ENCODE assay signal across 8 mouse cellular contexts in genomic region chr6:131386416-131387019, GRCm38 (mm10). TPM values are rescaled to one million over a fixed set of nuclear protein-coding genes. Genes with fewer than 3 reads are reported as not detected.
A peak's percentile ranks its signal among the peaks of the same experiment; 100 is the strongest.
DNase-seq lines count a peak whose midpoint lies in the region; ATAC-seq lines count a peak whose summit lies in the region.

No protein-coding gene starts in this region.

- peaks cover 4% of the 10 kb centered on the region; the same call in 1 of the 2 replicates for H3K36me3 ChIP-seq in liver, embryonic 11.5 days (ENCODE audit: control insufficient read depth, insufficient read depth, low read length)
- H3K36me3 ChIP-seq in embryonic facial prominence, embryonic 14.5 days (ENCODE audit: control insufficient read depth, insufficient read depth, low read length), result no peaks in the 10 kb centered on the region
- no peaks in the 10 kb centered on the region for H3K36me3 ChIP-seq in intestine, embryonic 15.5 days
- no peaks in the 10 kb centered on the region for H3K36me3 ChIP-seq in neural tube, embryonic 13.5 days

- ATAC-seq in liver, embryonic 11.5 days (replicated peaks; ENCODE audit: low FRiP score), result no peak
- no peak for ATAC-seq in embryonic facial prominence, embryonic 14.5 days (ENCODE audit: low read depth)
- ATAC-seq in intestine, embryonic 15.5 days, result no peak
- no peak for ATAC-seq in neural tube, embryonic 13.5 days (ENCODE audit: low read depth)

- no peak for DNase-seq in liver, embryonic 11.5 days (ENCODE audit: low spot score)
- no peak for DNase-seq in liver
- no peak for DNase-seq in embryonic facial prominence, embryonic 14.5 days (ENCODE audit: low spot score)
- no peak for DNase-seq in thymus, adult 18-20 months
- DNase-seq in urinary bladder, adult 18-20 months (ENCODE audit: low spot score in 2 of 2), result no peak
- no peak for DNase-seq in urinary bladder, postnatal 4 days (ENCODE audit: low spot score in 2 of 2)

- peak overlapping the region; percentile 71 for H3K4me2 ChIP-seq in liver, embryonic 11.5 days
- peak overlapping the region; percentile 69 for H3K4me2 ChIP-seq in embryonic facial prominence, embryonic 14.5 days (ENCODE audit: low read depth, low read length)
- H3K4me2 ChIP-seq in intestine, embryonic 15.5 days (replicated peaks), result peak overlapping the region; percentile 80
- H3K4me2 ChIP-seq in neural tube, embryonic 13.5 days, result peak overlapping the region; percentile 89

- H3K4me3 ChIP-seq in liver, embryonic 11.5 days (ENCODE audit: low read depth, low read length), result peak overlapping the region; percentile 96
- H3K4me3 ChIP-seq in embryonic facial prominence, embryonic 14.5 days (ENCODE audit: low read depth, low read length), result peak overlapping the region; percentile 69
- H3K4me3 ChIP-seq in intestine, embryonic 15.5 days (replicated peaks), result peak overlapping the region; percentile 76
- peak overlapping the region; percentile 89; the same call in 1 of the 2 replicates for H3K4me3 ChIP-seq in neural tube, embryonic 13.5 days

- H3K4me1 ChIP-seq in liver, embryonic 11.5 days (replicated peaks; ENCODE audit: control insufficient read depth, insufficient read depth, low read length), result peaks cover 30% of the 10 kb centered on the region
- H3K4me1 ChIP-seq in embryonic facial prominence, embryonic 14.5 days (ENCODE audit: control insufficient read depth, insufficient read depth, low read length), result peaks cover 23% of the 10 kb centered on the region
- H3K4me1 ChIP-seq in intestine, embryonic 15.5 days (replicated peaks), result peaks cover 14% of the 10 kb centered on the region; the same call in 1 of the 2 replicates
- H3K4me1 ChIP-seq in neural tube, embryonic 13.5 days (replicated peaks), result peaks cover 54% of the 10 kb centered on the region

- no peaks in the 10 kb centered on the region for H3K9me3 ChIP-seq in liver, embryonic 11.5 days (ENCODE audit: control insufficient read depth, low read length)
- no peaks in the 10 kb centered on the region for H3K9me3 ChIP-seq in embryonic facial prominence, embryonic 14.5 days (ENCODE audit: control insufficient read depth, low read length)
- no peaks in the 10 kb centered on the region for H3K9me3 ChIP-seq in intestine, embryonic 15.5 days
- no peaks in the 10 kb centered on the region for H3K9me3 ChIP-seq in neural tube, embryonic 13.5 days

- H3K27ac ChIP-seq in liver, embryonic 11.5 days (ENCODE audit: low read depth, low read length), result peak overlapping the region; percentile 97
- H3K27ac ChIP-seq in embryonic facial prominence, embryonic 14.5 days (replicated peaks; ENCODE audit: low read depth, low read length), result peak overlapping the region; percentile 91; the same call in 1 of the 2 replicates
- no peak overlapping the region; the same call in 1 of the 2 replicates for H3K27ac ChIP-seq in intestine, embryonic 15.5 days
- H3K27ac ChIP-seq in neural tube, embryonic 13.5 days (replicated peaks), result no peak overlapping the region

- H3K9ac ChIP-seq in liver, embryonic 11.5 days (ENCODE audit: low read depth, low read length), result peak overlapping the region; percentile 97
- H3K9ac ChIP-seq in embryonic facial prominence, embryonic 14.5 days (ENCODE audit: low read depth, low read length), result peak overlapping the region; percentile 87; the same call in 1 of the 2 replicates
- no peak overlapping the region for H3K9ac ChIP-seq in intestine, embryonic 15.5 days
- H3K9ac ChIP-seq in neural tube, embryonic 13.5 days, result peak overlapping the region; percentile 91; the same call in 1 of the 2 replicates

- WGBS in liver, embryonic 11.5 days, result 28% methylated on average over 9 of the region's 9 CpGs
- WGBS in embryonic facial prominence, embryonic 14.5 days, result 42% methylated on average over 9 of the region's 9 CpGs
- 44% methylated on average over 9 of the region's 9 CpGs for WGBS in intestine, embryonic 15.5 days
- WGBS in neural tube, embryonic 13.5 days, result 48% methylated on average over 9 of the region's 9 CpGs

- no peaks in the 10 kb centered on the region for H3K27me3 ChIP-seq in liver, embryonic 11.5 days (replicated peaks; ENCODE audit: control insufficient read depth, insufficient read depth, low read length)
- H3K27me3 ChIP-seq in embryonic facial prominence, embryonic 14.5 days (replicated peaks; ENCODE audit: control insufficient read depth, insufficient read depth, low read length), result no peaks in the 10 kb centered on the region
- no peaks in the 10 kb centered on the region for H3K27me3 ChIP-seq in intestine, embryonic 15.5 days (replicated peaks)
- peaks cover 5% of the 10 kb centered on the region; the same call in 1 of the 2 replicates for H3K27me3 ChIP-seq in neural tube, embryonic 13.5 days

RNA-seq across cellular contexts. Expression of gene Ybx3, which starts 1.8 kb away (rescaled TPM):
- 104 and 125 TPM in 2 replicates for polyA plus RNA-seq in liver, embryonic 11.5 days (2014; fragmentation: Nextera tagmentation; extraction: Ambion mirVana)
- polyA plus RNA-seq in embryonic facial prominence, embryonic 14.5 days (2014; fragmentation: Nextera tagmentation; extraction: Ambion mirVana), result 67.8 and 90.2 TPM in 2 replicates
- polyA plus RNA-seq in intestine, embryonic 15.5 days (2015; fragmentation: Nextera tagmentation; extraction: Ambion mirVana), result 52.7 and 57.6 TPM in 2 replicates
- 19.8 and 24.5 TPM in 2 replicates for polyA plus RNA-seq in neural tube, embryonic 13.5 days (2015; fragmentation: Nextera tagmentation; extraction: Ambion mirVana)

RNA-seq across cellular contexts. Expression of gene Styk1, which starts 33.1 kb away (rescaled TPM):
- 1.1 TPM in 2 replicates for polyA plus RNA-seq in liver, embryonic 11.5 days (2014; fragmentation: Nextera tagmentation; extraction: Ambion mirVana)
- polyA plus RNA-seq in embryonic facial prominence, embryonic 14.5 days (2014; fragmentation: Nextera tagmentation; extraction: Ambion mirVana), result 1.2 and 2.0 TPM in 2 replicates
- polyA plus RNA-seq in intestine, embryonic 15.5 days (2015; fragmentation: Nextera tagmentation; extraction: Ambion mirVana), result 11.3 and 13.8 TPM in 2 replicates
- polyA plus RNA-seq in neural tube, embryonic 13.5 days (2015; fragmentation: Nextera tagmentation; extraction: Ambion mirVana), result 1.4 and 1.9 TPM in 2 replicates

Comparison
In these comparisons a context has a peak if more than half of its experiments do, and no peak if none do; other contexts are left out.
1. H3K27ac ChIP-seq: peak in liver, embryonic 11.5 days (single experiment) and embryonic facial prominence, embryonic 14.5 days (single experiment); none in intestine, embryonic 15.5 days (single experiment) and neural tube, embryonic 13.5 days (single experiment).
2. Peak in every context shown above with its lines, with median percentiles within 50 percentile points of each other: H3K4me2 ChIP-seq and H3K4me3 ChIP-seq.